Mouse (Mus musculus): ENCODE measurements around the gene Hsd3b1. TPM values are rescaled to one million over a fixed set of nuclear protein-coding genes. Genes with fewer than 3 reads are reported as not detected.

Gene Hsd3b1
- polyA plus RNA-seq, 1 experiment from 2014 or later: not detected

GRCm38 (mm10) chr3:98862800-98863199, 3.2 kb upstream of the Hsd3b1 start:
- 86% methylated on average over 1 of the region's 1 CpGs for WGBS
- no peak for ATAC-seq (ENCODE audit: low FRiP score, low TSS enrichment)
- Histone ChIP-seq H3K4me3 (ENCODE audit: low read length) (no peak overlapping the region), H3K4me1 (ENCODE audit: control insufficient read depth, insufficient read depth, low read length) (no peaks in the 10 kb centered on the region), H3K4me2 (replicated peaks; ENCODE audit: low read depth, low read length) (no peak overlapping the region), H3K9me3 (ENCODE audit: control insufficient read depth, low read length) (no peaks in the 10 kb centered on the region), H3K27ac (ENCODE audit: low read depth, low read length) (no peak overlapping the region), H3K27me3 (ENCODE audit: control insufficient read depth, insufficient read depth, low read length) (no peaks in the 10 kb centered on the region), H3K36me3 (ENCODE audit: control insufficient read depth, insufficient read depth, low read length) (no peaks in the 10 kb centered on the region), H3K9ac (ENCODE audit: low read depth, low read length) (no peak overlapping the region)

- no peak overlapping the region for H3K9ac ChIP-seq (ENCODE audit: low read depth, low read length)
- H3K36me3 ChIP-seq (ENCODE audit: control insufficient read depth, insufficient read depth, low read length): no peaks in the 10 kb centered on the region
- H3K4me2 ChIP-seq (replicated peaks; ENCODE audit: low read depth, low read length): no peak overlapping the region
- no peaks in the 10 kb centered on the region for H3K27me3 ChIP-seq (ENCODE audit: control insufficient read depth, insufficient read depth, low read length)
- no peak for ATAC-seq (ENCODE audit: low FRiP score, low TSS enrichment)
- no peaks in the 10 kb centered on the region for H3K4me1 ChIP-seq (ENCODE audit: control insufficient read depth, insufficient read depth, low read length)
- H3K27ac ChIP-seq (ENCODE audit: low read depth, low read length): no peak overlapping the region
- H3K9me3 ChIP-seq (ENCODE audit: control insufficient read depth, low read length): no peaks in the 10 kb centered on the region
- WGBS: 73% methylated on average over 2 of the region's 2 CpGs
- no peak overlapping the region for H3K4me3 ChIP-seq (ENCODE audit: low read length)
Measured at GRCm38 (mm10) chr3:98858051-98858450, 1.5 kb downstream of the Hsd3b1 start.

DNA sequence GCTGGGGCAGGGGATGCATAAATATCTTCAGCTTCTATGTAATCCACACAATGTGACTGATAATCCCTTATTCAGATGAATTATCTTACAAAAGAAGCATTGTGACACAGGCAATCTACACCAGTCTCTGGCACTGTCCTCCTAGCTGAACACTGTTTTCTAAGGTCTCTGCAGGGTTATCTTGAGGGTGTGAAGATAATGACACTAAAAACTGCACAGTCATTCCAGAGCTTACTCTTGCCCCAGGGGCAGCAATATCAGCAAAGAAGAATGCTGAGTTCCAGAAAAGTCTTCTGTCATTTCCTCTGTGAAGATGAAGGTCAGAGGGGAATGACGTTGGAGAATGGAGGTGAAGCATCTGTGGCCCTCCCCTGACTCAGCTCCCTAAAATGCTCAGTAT, 2.7 kb downstream of the Hsd3b1 start:
- H3K9me3 ChIP-seq (ENCODE audit: control insufficient read depth, low read length): no peaks in the 10 kb centered on the region

GRCm38 (mm10) chr3:98855160-98855559, 4.4 kb downstream of the Hsd3b1 start:
- 86% methylated on average over 3 of the region's 3 CpGs for WGBS
- no peak for ATAC-seq (ENCODE audit: low FRiP score, low TSS enrichment)
- no peaks in the 10 kb centered on the region for H3K4me1 ChIP-seq (ENCODE audit: control insufficient read depth, insufficient read depth, low read length)

More for the DNA sequence above, 2.7 kb downstream of the Hsd3b1 start:
- no peak for ATAC-seq (ENCODE audit: low FRiP score, low TSS enrichment)
- H3K4me2 ChIP-seq (replicated peaks; ENCODE audit: low read depth, low read length): no peak overlapping the region
- H3K4me1 ChIP-seq (ENCODE audit: control insufficient read depth, insufficient read depth, low read length): no peaks in the 10 kb centered on the region
- no peaks in the 10 kb centered on the region for H3K27me3 ChIP-seq (ENCODE audit: control insufficient read depth, insufficient read depth, low read length)
- H3K9ac ChIP-seq (ENCODE audit: low read depth, low read length): no peak overlapping the region
- 63% methylated on average over 1 of the region's 1 CpGs for WGBS
- no peak overlapping the region for H3K4me3 ChIP-seq (ENCODE audit: low read length)
- no peaks in the 10 kb centered on the region for H3K36me3 ChIP-seq (ENCODE audit: control insufficient read depth, insufficient read depth, low read length)
- H3K27ac ChIP-seq (ENCODE audit: low read depth, low read length): no peak overlapping the region

GRCm38 (mm10) chr3:98853685-98854084, 5.9 kb downstream of the Hsd3b1 start:
- Histone ChIP-seq H3K27me3 (ENCODE audit: control insufficient read depth, insufficient read depth, low read length) (no peaks in the 10 kb centered on the region), H3K4me1 (ENCODE audit: control insufficient read depth, insufficient read depth, low read length) (no peaks in the 10 kb centered on the region), H3K9me3 (ENCODE audit: control insufficient read depth, low read length) (no peaks in the 10 kb centered on the region), H3K27ac (ENCODE audit: low read depth, low read length) (no peak overlapping the region), H3K36me3 (ENCODE audit: control insufficient read depth, insufficient read depth, low read length) (no peaks in the 10 kb centered on the region), H3K4me3 (ENCODE audit: low read length) (no peak overlapping the region), H3K4me2 (replicated peaks; ENCODE audit: low read depth, low read length) (no peak overlapping the region), H3K9ac (ENCODE audit: low read depth, low read length) (no peak overlapping the region)
- WGBS: 36% methylated on average over 1 of the region's 1 CpGs
- no peak for ATAC-seq (ENCODE audit: low FRiP score, low TSS enrichment)

More at GRCm38 (mm10) chr3:98855160-98855559, 4.4 kb downstream of the Hsd3b1 start:
- Histone ChIP-seq H3K36me3 (ENCODE audit: control insufficient read depth, insufficient read depth, low read length) (no peaks in the 10 kb centered on the region), H3K27ac (ENCODE audit: low read depth, low read length) (no peak overlapping the region), H3K4me2 (replicated peaks; ENCODE audit: low read depth, low read length) (no peak overlapping the region), H3K9ac (ENCODE audit: low read depth, low read length) (no peak overlapping the region), H3K9me3 (ENCODE audit: control insufficient read depth, low read length) (no peaks in the 10 kb centered on the region), H3K4me3 (ENCODE audit: low read length) (no peak overlapping the region), H3K27me3 (ENCODE audit: control insufficient read depth, insufficient read depth, low read length) (no peaks in the 10 kb centered on the region)

DNA sequence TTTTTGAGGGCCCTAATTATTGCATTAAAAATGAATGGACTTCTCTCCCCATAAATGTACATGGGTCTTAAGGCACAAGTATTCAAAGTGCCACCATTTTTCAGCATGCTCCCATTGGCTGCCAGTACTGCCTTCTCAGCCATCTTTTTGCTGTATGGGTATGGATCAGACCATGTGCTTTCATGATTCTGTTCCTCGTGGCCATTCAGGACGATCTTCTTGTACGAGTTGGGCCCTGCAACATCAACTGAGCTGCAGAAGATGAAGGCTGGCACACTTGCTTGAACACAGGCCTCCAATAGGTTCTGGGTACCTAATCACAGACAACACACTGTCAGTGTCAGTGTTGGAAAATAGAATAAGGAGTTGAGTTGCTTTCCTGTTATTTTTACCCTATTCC, 6.5 kb downstream of the Hsd3b1 start:
- Histone ChIP-seq H3K27ac (ENCODE audit: low read depth, low read length) (no peak overlapping the region), H3K4me1 (ENCODE audit: control insufficient read depth, insufficient read depth, low read length) (no peaks in the 10 kb centered on the region), H3K36me3 (ENCODE audit: control insufficient read depth, insufficient read depth, low read length) (no peaks in the 10 kb centered on the region), H3K9me3 (ENCODE audit: control insufficient read depth, low read length) (no peaks in the 10 kb centered on the region), H3K27me3 (ENCODE audit: control insufficient read depth, insufficient read depth, low read length) (no peaks in the 10 kb centered on the region), H3K4me3 (ENCODE audit: low read length) (no peak overlapping the region), H3K9ac (ENCODE audit: low read depth, low read length) (no peak overlapping the region), H3K4me2 (replicated peaks; ENCODE audit: low read depth, low read length) (no peak overlapping the region)
- 93% methylated on average over 3 of the region's 3 CpGs for WGBS
- no peak for ATAC-seq (ENCODE audit: low FRiP score, low TSS enrichment)

DNA sequence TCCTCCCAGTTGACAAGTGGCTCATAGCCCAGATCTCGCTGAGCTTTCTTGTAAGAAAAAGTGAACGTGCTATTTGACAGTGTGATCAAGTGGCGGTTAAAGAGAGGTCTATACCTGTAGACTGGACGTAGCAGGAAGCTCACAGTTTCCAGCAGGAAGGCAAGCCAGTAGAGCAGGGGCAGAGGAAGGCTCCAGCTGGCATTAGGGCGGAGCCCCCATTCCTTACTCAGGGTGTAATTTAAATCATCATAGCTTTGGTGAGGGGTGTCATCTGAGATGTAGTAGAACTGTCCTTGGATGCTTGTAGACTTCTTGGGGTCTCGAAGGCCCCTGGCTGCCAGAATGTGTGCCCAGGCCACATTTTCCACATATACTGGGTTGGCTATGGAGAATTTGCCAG, 7.0 kb downstream of the Hsd3b1 start:
- Histone ChIP-seq H3K27me3 (ENCODE audit: control insufficient read depth, insufficient read depth, low read length) (no peaks in the 10 kb centered on the region), H3K9me3 (ENCODE audit: control insufficient read depth, low read length) (no peaks in the 10 kb centered on the region), H3K4me3 (ENCODE audit: low read length) (no peak overlapping the region), H3K9ac (ENCODE audit: low read depth, low read length) (no peak overlapping the region), H3K27ac (ENCODE audit: low read depth, low read length) (no peak overlapping the region), H3K36me3 (ENCODE audit: control insufficient read depth, insufficient read depth, low read length) (no peaks in the 10 kb centered on the region), H3K4me2 (replicated peaks; ENCODE audit: low read depth, low read length) (no peak overlapping the region), H3K4me1 (ENCODE audit: control insufficient read depth, insufficient read depth, low read length) (no peaks in the 10 kb centered on the region)
- WGBS: 85% methylated on average over 6 of the region's 6 CpGs
- ATAC-seq (ENCODE audit: low FRiP score, low TSS enrichment): no peak

- no peak for ATAC-seq (ENCODE audit: low FRiP score, low TSS enrichment)
- H3K4me2 ChIP-seq (replicated peaks; ENCODE audit: low read depth, low read length): no peak overlapping the region
- no peaks in the 10 kb centered on the region for H3K9me3 ChIP-seq (ENCODE audit: control insufficient read depth, low read length)
- H3K9ac ChIP-seq (ENCODE audit: low read depth, low read length): no peak overlapping the region
- no peak overlapping the region for H3K4me3 ChIP-seq (ENCODE audit: low read length)
- no peaks in the 10 kb centered on the region for H3K36me3 ChIP-seq (ENCODE audit: control insufficient read depth, insufficient read depth, low read length)
- no peaks in the 10 kb centered on the region for H3K4me1 ChIP-seq (ENCODE audit: control insufficient read depth, insufficient read depth, low read length)
- WGBS: 61% methylated on average over 2 of the region's 2 CpGs
- no peak overlapping the region for H3K27ac ChIP-seq (ENCODE audit: low read depth, low read length)
- H3K27me3 ChIP-seq (ENCODE audit: control insufficient read depth, insufficient read depth, low read length): no peaks in the 10 kb centered on the region
Measured at GRCm38 (mm10) chr3:98851853-98852252, 7.7 kb downstream of the Hsd3b1 start.

DNA sequence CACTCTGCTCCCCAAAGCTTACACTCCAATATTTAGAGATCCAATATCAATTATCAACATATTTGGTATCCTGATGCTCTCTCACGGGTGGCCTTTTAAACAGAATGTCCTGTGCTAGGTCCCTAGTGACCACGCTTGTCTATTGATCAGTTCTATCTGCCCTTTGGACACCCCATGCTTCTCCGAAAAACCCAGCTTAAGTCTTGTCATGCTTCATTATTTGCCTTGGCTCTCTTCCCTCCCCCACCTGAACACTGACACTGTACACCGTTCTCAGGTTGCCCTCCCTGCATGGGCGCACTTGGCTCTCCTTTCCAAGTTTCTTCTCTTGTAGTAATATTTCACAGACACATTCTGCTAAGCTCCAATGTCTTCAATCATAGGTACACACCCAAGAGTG, 9.3 kb downstream of the Hsd3b1 start:
- Histone ChIP-seq H3K36me3 (ENCODE audit: control insufficient read depth, insufficient read depth, low read length) (no peaks in the 10 kb centered on the region), H3K27ac (ENCODE audit: low read depth, low read length) (no peak overlapping the region), H3K9ac (ENCODE audit: low read depth, low read length) (no peak overlapping the region), H3K9me3 (ENCODE audit: control insufficient read depth, low read length) (no peaks in the 10 kb centered on the region), H3K4me1 (ENCODE audit: control insufficient read depth, insufficient read depth, low read length) (no peaks in the 10 kb centered on the region), H3K27me3 (ENCODE audit: control insufficient read depth, insufficient read depth, low read length) (no peaks in the 10 kb centered on the region), H3K4me3 (ENCODE audit: low read length) (no peak overlapping the region), H3K4me2 (replicated peaks; ENCODE audit: low read depth, low read length) (no peak overlapping the region)
- ATAC-seq (ENCODE audit: low FRiP score, low TSS enrichment): no peak
- 63% methylated on average over 5 of the region's 5 CpGs for WGBS

GRCm38 (mm10) chr3:98848898-98849297, 10.7 kb downstream of the Hsd3b1 start:
- no peak for ATAC-seq (ENCODE audit: low FRiP score, low TSS enrichment)
- H3K36me3 ChIP-seq (ENCODE audit: control insufficient read depth, insufficient read depth, low read length): no peaks in the 10 kb centered on the region
- WGBS: 75% methylated on average over 1 of the region's 1 CpGs

More at GRCm38 (mm10) chr3:98848898-98849297, 10.7 kb downstream of the Hsd3b1 start:
- no peak overlapping the region for H3K4me3 ChIP-seq (ENCODE audit: low read length)
- no peak overlapping the region for H3K9ac ChIP-seq (ENCODE audit: low read depth, low read length)
- no peaks in the 10 kb centered on the region for H3K4me1 ChIP-seq (ENCODE audit: control insufficient read depth, insufficient read depth, low read length)
- no peak overlapping the region for H3K27ac ChIP-seq (ENCODE audit: low read depth, low read length)
- H3K9me3 ChIP-seq (ENCODE audit: control insufficient read depth, low read length): no peaks in the 10 kb centered on the region
- no peaks in the 10 kb centered on the region for H3K27me3 ChIP-seq (ENCODE audit: control insufficient read depth, insufficient read depth, low read length)
- no peak overlapping the region for H3K4me2 ChIP-seq (replicated peaks; ENCODE audit: low read depth, low read length)
